Mouse (Mus musculus) forebrain, embryonic 11.5 days (tissue): ENCODE measurements around the gene Mpzl2. TPM values are rescaled to one million over a fixed set of nuclear protein-coding genes. Genes with fewer than 3 reads are reported as not detected.

ENCODE experiments used
- ATAC-seq: fragments of 200-750 bp; cut with Nextera tagmentation; replicated peaks from 2 replicates; pipeline ENCODE4 v1.8.0; 2017; ENCODE audit warnings: moderate TSS enrichment; ENCODE audit not compliant: low FRiP score
- DNase-seq: peaks from one replicate; pipeline ENCODE4 v3.0.0-alpha.2; 2017; ENCODE audit warnings: low spot score
- H3K27ac ChIP-seq: fragments of 300-500 bp; sonication (generic); 2 replicates; pipeline ENCODE4 v1.5.1; 2014; ENCODE audit warnings: low read depth, low read length
- H3K27me3 ChIP-seq: fragments of 300-500 bp; sonication (generic); 2 replicates; pipeline ENCODE4 v1.6.1; 2014; ENCODE audit warnings: mild to moderate bottlenecking, low read length, mixed read lengths; ENCODE audit not compliant: control insufficient read depth, insufficient read depth
- H3K36me3 ChIP-seq: fragments of 300-500 bp; sonication (generic); 2 replicates; pipeline ENCODE4 v1.6.1; 2014; ENCODE audit warnings: mild to moderate bottlenecking, low read length, moderate library complexity, mixed read lengths; ENCODE audit not compliant: control insufficient read depth, insufficient read depth
- H3K4me1 ChIP-seq: fragments of 300-500 bp; sonication (generic); replicated peaks from 2 replicates; pipeline ENCODE4 v1.6.1; 2014; ENCODE audit warnings: low read length, mixed read lengths; ENCODE audit not compliant: control insufficient read depth, insufficient read depth
- H3K4me2 ChIP-seq: fragments of 300-500 bp; sonication (generic); 2 replicates; pipeline ENCODE4 v1.6.1; 2014; ENCODE audit warnings: low read depth, mild to moderate bottlenecking, low read length, moderate library complexity, mixed read lengths; ENCODE audit not compliant: severe bottlenecking
- H3K4me3 ChIP-seq: fragments of 300-500 bp; sonication (generic); 2 replicates; pipeline ENCODE4 v1.5.1; 2014; ENCODE audit warnings: low read depth, low read length
- H3K9ac ChIP-seq: fragments of 300-500 bp; sonication (generic); 2 replicates; pipeline ENCODE4 v1.6.1; 2014; ENCODE audit warnings: low read length
- H3K9me3 ChIP-seq: fragments of 300-500 bp; sonication (generic); 2 replicates; pipeline ENCODE4 v1.6.1; 2016; ENCODE audit warnings: low read length, mixed read lengths; ENCODE audit not compliant: control insufficient read depth
- WGBS: fragments of 180-500 bp; shearing (Covaris S2); extraction: QIAGEN DNeasy Blood & Tissue Kit; methylation state at CpG from one replicate; pipeline ENCODE4 v1.1.7; 2014; 5-methylcytosine and 5-hydroxymethylcytosine counted together
- polyA plus RNA-seq: library from polyadenylated mRNA; unstranded; fragments of >200 nt; fragmentation: Nextera tagmentation; extraction: Ambion mirVana; gene quantifications from 2 replicates; pipeline ENCODE4 v1.2.1, GENCODE M21; 2014

Mpzl2 gene
- polyA plus RNA-seq, 1 experiment from 2014 or later, result 1.8 TPM

DNA sequence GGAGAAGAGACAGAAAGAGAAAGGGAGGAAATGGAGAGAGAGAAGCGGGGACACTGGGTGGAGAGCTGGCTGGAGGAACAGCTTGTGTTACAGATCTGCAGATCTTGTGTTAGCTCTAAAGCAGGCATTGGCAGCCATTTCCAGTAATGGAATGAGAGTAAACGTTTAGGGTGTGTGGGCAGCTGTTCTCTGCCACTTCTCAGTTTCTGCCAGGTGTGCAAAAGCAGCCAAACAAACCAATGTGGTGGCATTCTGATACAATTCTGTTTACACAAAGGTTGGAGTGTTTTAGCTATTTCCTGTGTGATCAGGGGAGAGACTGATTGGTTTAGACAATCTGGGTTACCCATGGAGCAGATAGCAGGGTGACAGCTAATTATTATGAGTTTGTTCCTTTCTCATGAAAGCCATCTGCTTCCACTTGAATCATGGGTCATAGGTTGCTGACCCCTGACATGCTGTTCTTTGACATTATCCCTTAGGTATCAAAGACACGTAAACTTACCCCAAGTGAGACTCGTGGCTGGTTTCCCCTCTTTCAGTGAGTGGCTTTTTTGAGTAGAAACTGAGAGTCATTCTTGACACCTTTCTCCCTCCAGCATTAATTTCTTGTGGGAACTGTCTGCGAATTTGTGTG is 18.8 kb downstream of the Mpzl2 start:
- no peaks in the 10 kb centered on the region for H3K36me3 ChIP-seq
- no peak overlapping the region for H3K27ac ChIP-seq
- ATAC-seq (no peak), DNase-seq (no peak)
- H3K4me3 ChIP-seq, result no peak overlapping the region
- WGBS, result 53% methylated on average over 5 of the region's 5 CpGs
- no peaks in the 10 kb centered on the region for H3K4me1 ChIP-seq
- H3K27me3 ChIP-seq, result peaks cover 2% of the 10 kb centered on the region; the same call in 1 of the 2 replicates
- no peak overlapping the region for H3K9ac ChIP-seq
- no peaks in the 10 kb centered on the region for H3K9me3 ChIP-seq
- no peak overlapping the region for H3K4me2 ChIP-seq

DNA sequence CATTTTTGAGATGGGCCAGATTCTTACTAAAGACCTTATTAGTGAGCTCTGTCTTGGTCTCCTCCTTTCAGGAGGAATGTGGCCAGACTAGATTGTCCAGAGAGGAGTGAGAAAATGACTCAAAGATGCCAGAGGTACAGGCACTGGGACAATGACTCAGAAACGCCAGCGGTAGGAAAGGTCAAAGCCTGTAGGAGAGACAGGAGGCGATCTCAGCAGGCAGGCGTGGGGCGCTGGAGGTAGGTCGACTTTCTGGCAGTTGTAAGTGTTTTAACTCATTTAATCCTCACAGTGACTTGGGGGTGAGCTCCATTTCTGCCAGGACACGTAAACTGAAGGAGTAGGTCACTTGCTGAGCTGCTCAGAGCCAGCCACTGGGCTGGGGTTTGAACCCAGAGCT is 20.6 kb downstream of the Mpzl2 start:
- H3K9me3 ChIP-seq, result no peaks in the 10 kb centered on the region
- DNase-seq, result no peak
- WGBS, result 52% methylated on average over 7 of the region's 7 CpGs
- H3K27ac ChIP-seq, result no peak overlapping the region
- no peaks in the 10 kb centered on the region for H3K36me3 ChIP-seq
- ATAC-seq, result no peak
- no peak overlapping the region for H3K4me2 ChIP-seq
- H3K27me3 ChIP-seq, result peaks cover 2% of the 10 kb centered on the region; the same call in 1 of the 2 replicates
- H3K4me1 ChIP-seq, result no peaks in the 10 kb centered on the region
- no peak overlapping the region for H3K9ac ChIP-seq
- H3K4me3 ChIP-seq, result no peak overlapping the region

- H3K9me3 ChIP-seq, result no peaks in the 10 kb centered on the region
- no peak overlapping the region for H3K27ac ChIP-seq
- H3K36me3 ChIP-seq, result no peaks in the 10 kb centered on the region
- H3K4me1 ChIP-seq, result no peaks in the 10 kb centered on the region
- H3K4me3 ChIP-seq, result no peak overlapping the region
- no peak overlapping the region for H3K4me2 ChIP-seq
- no peak for ATAC-seq
- DNase-seq, result no peak
- H3K9ac ChIP-seq, result no peak overlapping the region
- H3K27me3 ChIP-seq, result no peaks in the 10 kb centered on the region; the same call in 1 of the 2 replicates
- 77% methylated on average over 3 of the region's 3 CpGs for WGBS
These were observed 23.1 kb downstream of the Mpzl2 start for GRCm38 (mm10) chr9:45062677-45063076.

DNA sequence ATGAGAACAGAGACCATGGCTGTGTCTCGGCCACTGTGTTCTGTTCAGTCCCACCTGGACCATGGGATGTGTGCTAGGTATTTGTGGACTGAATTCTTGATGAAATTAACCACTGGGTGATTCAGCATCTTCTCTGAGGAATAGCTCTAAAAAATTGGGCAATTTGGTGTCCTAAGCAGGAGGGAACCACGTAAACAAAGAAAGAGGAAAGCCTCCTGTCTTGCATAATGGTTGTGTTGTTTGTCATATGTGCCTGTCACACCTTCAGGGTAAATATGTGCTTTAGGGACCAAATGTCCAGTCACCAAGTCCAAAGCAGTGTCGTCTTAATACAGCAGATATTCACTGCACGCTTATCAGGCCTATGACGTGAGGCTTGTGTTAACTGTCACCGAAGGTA is 24.8 kb downstream of the Mpzl2 start:
- 93% methylated on average over 6 of the region's 6 CpGs for WGBS
- no peak overlapping the region for H3K4me3 ChIP-seq
- no peaks in the 10 kb centered on the region for H3K9me3 ChIP-seq
- no peak overlapping the region for H3K27ac ChIP-seq
- no peak for DNase-seq
- no peak overlapping the region for H3K9ac ChIP-seq
- H3K4me2 ChIP-seq, result no peak overlapping the region
- no peaks in the 10 kb centered on the region for H3K27me3 ChIP-seq
- no peaks in the 10 kb centered on the region for H3K36me3 ChIP-seq
- H3K4me1 ChIP-seq, result no peaks in the 10 kb centered on the region
- no peak for ATAC-seq

DNA sequence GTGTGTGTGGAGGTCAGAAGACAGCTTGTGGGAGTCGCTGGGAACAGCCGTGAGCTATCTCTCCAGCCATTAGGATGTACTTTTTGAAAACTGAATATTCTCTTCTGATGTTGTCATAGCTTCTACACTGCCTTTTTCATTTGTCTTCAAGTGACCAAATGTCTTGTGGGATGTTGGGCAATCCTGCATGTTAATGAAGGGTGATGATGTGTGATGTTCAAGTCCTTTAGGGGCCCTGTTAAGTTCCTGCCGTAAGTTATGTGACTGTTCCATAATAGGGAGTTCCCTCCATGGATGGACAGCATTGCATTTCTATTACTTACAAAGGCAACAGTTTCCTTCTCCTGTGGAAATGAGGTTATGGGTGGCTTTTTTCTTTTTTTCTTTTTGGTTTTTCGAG is 27.1 kb downstream of the Mpzl2 start:
- no peak for DNase-seq
- Histone ChIP-seq H3K4me2 (no peak overlapping the region), H3K9me3 (no peaks in the 10 kb centered on the region), H3K36me3 (no peaks in the 10 kb centered on the region), H3K27me3 (no peaks in the 10 kb centered on the region), H3K4me3 (no peak overlapping the region), H3K9ac (no peak overlapping the region), H3K4me1 (no peaks in the 10 kb centered on the region), H3K27ac (no peak overlapping the region)
- no peak for ATAC-seq
- WGBS, result 87% methylated on average over 4 of the region's 4 CpGs

- DNase-seq, result no peak
- Histone ChIP-seq H3K4me3 (no peak overlapping the region), H3K27ac (no peak overlapping the region), H3K27me3 (no peaks in the 10 kb centered on the region), H3K36me3 (no peaks in the 10 kb centered on the region), H3K9ac (no peak overlapping the region), H3K9me3 (no peaks in the 10 kb centered on the region), H3K4me1 (no peaks in the 10 kb centered on the region), H3K4me2 (no peak overlapping the region)
- no peak for ATAC-seq
- 60% methylated on average over 3 of the region's 3 CpGs for WGBS
These were observed 32.2 kb downstream of the Mpzl2 start for GRCm38 (mm10) chr9:45071800-45072199.

DNA sequence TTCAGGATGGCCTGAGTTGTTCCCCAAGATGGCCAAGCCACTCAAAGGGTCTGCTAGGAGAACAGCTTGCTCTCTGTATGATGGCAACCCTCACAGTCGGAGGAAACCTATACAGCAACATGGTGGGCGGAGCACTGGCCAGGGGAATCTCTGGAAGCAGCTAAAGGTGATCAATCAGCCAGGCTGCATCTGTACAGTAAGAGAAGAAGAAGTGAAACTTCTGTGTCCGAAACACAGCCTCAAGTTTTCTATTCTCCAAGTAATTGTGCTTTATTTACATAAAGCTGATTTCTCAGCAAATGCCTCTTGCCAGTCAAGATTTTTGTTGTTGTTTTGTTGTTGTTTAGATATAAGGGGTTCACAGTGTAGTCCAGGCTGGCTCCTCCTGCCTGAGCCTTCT is 38.3 kb downstream of the Mpzl2 start:
- 70% methylated on average over 3 of the region's 3 CpGs for WGBS

GRCm38 (mm10) chr9:45079011-45079410 is 39.4 kb downstream of the Mpzl2 start, which contains the start of gene Jaml:
Gene Jaml (plus strand): TSS chr9:45079183.
- ATAC-seq, result no peak
- WGBS, result 94% methylated on average over 5 of the region's 5 CpGs
- H3K4me3 ChIP-seq, result no peak within 1 kb of the TSS

More for the DNA sequence above, 38.3 kb downstream of the Mpzl2 start:
- ATAC-seq (no peak), DNase-seq (no peak)
- Histone ChIP-seq H3K4me1 (no peaks in the 10 kb centered on the region), H3K27me3 (no peaks in the 10 kb centered on the region), H3K9me3 (no peaks in the 10 kb centered on the region), H3K36me3 (no peaks in the 10 kb centered on the region), H3K4me2 (no peak overlapping the region), H3K9ac (no peak overlapping the region), H3K27ac (no peak overlapping the region), H3K4me3 (no peak overlapping the region)

DNA sequence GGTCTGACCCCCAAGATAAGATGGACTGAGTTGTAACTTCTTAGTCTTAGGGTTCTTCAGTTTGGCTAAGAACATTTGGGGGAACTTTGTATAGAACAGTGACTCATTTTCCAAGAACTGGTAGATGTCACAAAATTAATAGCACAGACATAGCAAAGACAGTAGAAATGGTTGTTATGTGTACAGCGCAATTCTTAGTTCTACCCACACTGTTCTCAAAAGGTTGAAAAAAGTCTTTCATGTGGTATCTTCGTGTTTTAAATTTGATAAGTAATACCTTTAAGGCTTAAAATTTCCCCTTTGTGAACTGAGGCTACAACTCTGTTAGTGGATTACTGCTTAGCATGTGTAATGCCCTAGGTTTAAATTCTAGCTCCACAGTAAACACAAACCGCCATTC is 43.5 kb downstream of the Mpzl2 start:
- Histone ChIP-seq H3K9me3 (no peaks in the 10 kb centered on the region), H3K27ac (no peak overlapping the region), H3K36me3 (no peaks in the 10 kb centered on the region), H3K4me3 (no peak overlapping the region), H3K9ac (no peak overlapping the region), H3K4me1 (no peaks in the 10 kb centered on the region), H3K27me3 (no peaks in the 10 kb centered on the region), H3K4me2 (no peak overlapping the region)
- DNase-seq, result no peak
- no peak for ATAC-seq
- WGBS, result 83% methylated on average over 3 of the region's 3 CpGs

More at GRCm38 (mm10) chr9:45079011-45079410, 39.4 kb downstream of the Mpzl2 start, which contains the start of gene Jaml:
- H3K27me3 ChIP-seq, result no peaks in the 10 kb centered on the region
- no peak for DNase-seq
- H3K4me2 ChIP-seq, result no peak within 1 kb of the TSS
- H3K27ac ChIP-seq, result no peak within 1 kb of the TSS
- no peaks in the 10 kb centered on the region for H3K4me1 ChIP-seq
- no peaks in the 10 kb centered on the region for H3K36me3 ChIP-seq
- no peaks in the 10 kb centered on the region for H3K9me3 ChIP-seq
- no peak within 1 kb of the TSS for H3K9ac ChIP-seq
